Mouse (Mus musculus) cerebellum, adult 2 months (tissue): Measurements from ENCODE around the gene Aff3.

Experiments
- CTCF ChIP-seq: fragments of 200-500 bp; IDR thresholded peaks from 2 replicates; pipeline ENCODE4 v1.5.1; 2011; ENCODE audit warnings: low read depth, mild to moderate bottlenecking, control low read depth, low read length, moderate library complexity, borderline replicate concordance; ENCODE audit not compliant: insufficient read depth
- POLR2A ChIP-seq: fragments of 200-500 bp; IDR thresholded peaks from 2 replicates; pipeline ENCODE4 v1.6.1; 2011; ENCODE audit warnings: low read length, control low read depth, borderline replicate concordance; ENCODE audit not compliant: insufficient read depth

GRCm38 (mm10) chr1:38212386-38212785 lies 452.4 kb downstream of the Aff3 start:
- TF ChIP-seq CTCF (no peak), POLR2A (no peak)
